Mouse (Mus musculus) kidney, embryonic 15.5 days (tissue): ENCODE data around the gene Zkscan14. TPM values are rescaled to one million over a fixed set of nuclear protein-coding genes. Genes with fewer than 3 reads are reported as not detected.

Source experiments
- ATAC-seq: fragments of 200-750 bp; cut with Nextera tagmentation; replicated peaks from 2 replicates; pipeline ENCODE4 v1.8.0; 2017; ENCODE audit warnings: moderate TSS enrichment; ENCODE audit not compliant: low FRiP score
- H3K27ac ChIP-seq: fragments of 300-500 bp; sonication (generic); 2 replicates; pipeline ENCODE4 v1.5.1; 2015; ENCODE audit warnings: mild to moderate bottlenecking, inconsistent platforms
- H3K27me3 ChIP-seq: fragments of 300-500 bp; sonication (generic); 2 replicates; pipeline ENCODE4 v1.6.1; 2015; ENCODE audit warnings: inconsistent platforms
- H3K36me3 ChIP-seq: fragments of 300-500 bp; sonication (generic); 2 replicates; pipeline ENCODE4 v1.6.1; 2015; ENCODE audit warnings: inconsistent platforms
- H3K4me1 ChIP-seq: fragments of 300-500 bp; sonication (generic); 2 replicates; pipeline ENCODE4 v1.6.1; 2015; ENCODE audit warnings: inconsistent platforms
- H3K4me2 ChIP-seq: fragments of 300-500 bp; sonication (generic); 2 replicates; pipeline ENCODE4 v1.6.1; 2015; ENCODE audit warnings: moderate library complexity, mild to moderate bottlenecking, inconsistent platforms
- H3K4me3 ChIP-seq: fragments of 300-500 bp; sonication (generic); replicated peaks from 2 replicates; pipeline ENCODE4 v1.5.1; 2015; ENCODE audit warnings: mild to moderate bottlenecking, inconsistent platforms
- H3K9ac ChIP-seq: fragments of 300-500 bp; sonication (generic); 2 replicates; pipeline ENCODE4 v1.6.1; 2015; ENCODE audit warnings: mild to moderate bottlenecking, inconsistent platforms
- H3K9me3 ChIP-seq: fragments of 300-500 bp; sonication (generic); replicated peaks from 2 replicates; pipeline ENCODE4 v1.6.1; 2016; ENCODE audit warnings: inconsistent platforms
- WGBS: fragments of 180-500 bp; shearing (Covaris S2); methylation state at CpG from one replicate; pipeline ENCODE4 v1.1.7; 2015; ENCODE audit warnings: mixed read lengths; 5-methylcytosine and 5-hydroxymethylcytosine counted together
- polyA plus RNA-seq: library from polyadenylated mRNA; unstranded; fragments of >200 nt; fragmentation: Nextera tagmentation; extraction: Ambion mirVana; gene quantifications from 2 replicates; pipeline ENCODE4 v1.2.1, GENCODE M21; 2015

Gene Zkscan14
- polyA plus RNA-seq, 1 experiment from 2014 or later = 9.9 TPM

GRCm38 (mm10) chr5:145152690-145153089 is 49.0 kb downstream of the Zkscan14 start:
- H3K4me2 ChIP-seq = no peak overlapping the region
- no peak overlapping the region for H3K9ac ChIP-seq
- 92% methylated on average over 5 of the region's 5 CpGs for WGBS
- no peak for ATAC-seq
- H3K27me3 ChIP-seq = no peaks in the 10 kb centered on the region
- H3K27ac ChIP-seq = no peak overlapping the region
- H3K36me3 ChIP-seq = peaks cover 93% of the 10 kb centered on the region
- no peak overlapping the region for H3K4me3 ChIP-seq
- no peaks in the 10 kb centered on the region for H3K9me3 ChIP-seq
- no peaks in the 10 kb centered on the region for H3K4me1 ChIP-seq

- Histone ChIP-seq H3K9me3 (no peaks in the 10 kb centered on the region), H3K27ac (no peak overlapping the region), H3K4me3 (no peak overlapping the region), H3K36me3 (peaks cover 99% of the 10 kb centered on the region), H3K9ac (no peak overlapping the region), H3K27me3 (no peaks in the 10 kb centered on the region), H3K4me1 (no peaks in the 10 kb centered on the region), H3K4me2 (no peak overlapping the region)
- no peak for ATAC-seq
- 92% methylated on average over 6 of the region's 6 CpGs for WGBS
These were observed 52.4 kb downstream of the Zkscan14 start for GRCm38 (mm10) chr5:145149294-145149693.

GRCm38 (mm10) chr5:145147748-145148147 is 53.9 kb downstream of the Zkscan14 start:
- Histone ChIP-seq H3K9me3 (no peaks in the 10 kb centered on the region), H3K27me3 (no peaks in the 10 kb centered on the region), H3K4me2 (no peak overlapping the region), H3K4me1 (no peaks in the 10 kb centered on the region), H3K36me3 (peaks cover 100% of the 10 kb centered on the region), H3K4me3 (no peak overlapping the region), H3K27ac (no peak overlapping the region), H3K9ac (no peak overlapping the region)
- WGBS = 85% methylated on average over 5 of the region's 5 CpGs
- no peak for ATAC-seq

Other genes with a start within 250 kb of the Zkscan14 start
- 14.0 and 15.4 TPM in 2 replicates for gene Smurf1, start 236.0 kb downstream of the Zkscan14 start, polyA plus RNA-seq
- gene Gm4871, start 169.1 kb downstream of the Zkscan14 start, polyA plus RNA-seq = not detected in 2 replicates
- not detected in 2 replicates for gene 1700018F24Rik, start 158.9 kb downstream of the Zkscan14 start, polyA plus RNA-seq
- 138 and 140 TPM in 2 replicates for gene Arpc1a, start 118.0 kb downstream of the Zkscan14 start, polyA plus RNA-seq
- not detected in 2 replicates for gene Kpna7, start 117.8 kb downstream of the Zkscan14 start, polyA plus RNA-seq
- 294 and 313 TPM in 2 replicates for gene Arpc1b, start 87.7 kb downstream of the Zkscan14 start, polyA plus RNA-seq
- gene Pdap1, start 61.6 kb downstream of the Zkscan14 start, polyA plus RNA-seq = 104 and 106 TPM in 2 replicates
- gene Bud31, start 61.5 kb downstream of the Zkscan14 start, polyA plus RNA-seq = 196 TPM in 2 replicates
- gene Ptcd1, start 34.8 kb downstream of the Zkscan14 start, polyA plus RNA-seq = 16.9 and 17.4 TPM in 2 replicates
- gene Cpsf4, start 34.7 kb downstream of the Zkscan14 start, polyA plus RNA-seq = 52.0 and 57.6 TPM in 2 replicates
- gene Atp5j2, start 9.8 kb downstream of the Zkscan14 start, polyA plus RNA-seq = 744 and 779 TPM in 2 replicates
- gene Zkscan5, start 2.7 kb upstream of the Zkscan14 start, polyA plus RNA-seq = 14.1 and 14.4 TPM in 2 replicates
- 31.3 and 34.5 TPM in 2 replicates for gene Zfp655, start 29.8 kb upstream of the Zkscan14 start, polyA plus RNA-seq
- 0.48 and 0.61 TPM in 2 replicates for gene Zscan25, start 78.6 kb upstream of the Zkscan14 start, polyA plus RNA-seq
- gene Cyp3a57, start 143.4 kb upstream of the Zkscan14 start, polyA plus RNA-seq = not detected in 2 replicates